Mouse (Mus musculus): ENCODE measurements at regions not wholly inside any gene's neighbourhood (a gene's known extent, or its start where the extent isn't known, plus 50 kb on each side); places are given as distances from the start of the nearest gene placed in this dataset.

- no peak for TF ChIP-seq CTCF (IDR thresholded peaks at IDR 0.05; ENCODE audit: control insufficient read depth, insufficient read depth, insufficient read length)
- TF ChIP-seq CEBPB (IDR thresholded peaks at IDR 0.05; ENCODE audit: low read depth): no peak
Observed at GRCm38 (mm10) chr8:126705391-126705790, 111.6 kb upstream of the Irf2bp2 start.
